Mouse (Mus musculus) neural tube, embryonic 15.5 days (tissue): ENCODE data around the gene Shroom3. TPM values are rescaled to one million over a fixed set of nuclear protein-coding genes. Genes with fewer than 3 reads are reported as not detected.

Experiments used
- ATAC-seq: fragments of 200-750 bp; cut with Nextera tagmentation; 2 replicates; pipeline ENCODE4 v1.8.0; 2017; ENCODE audit warnings: mild to moderate bottlenecking, moderate TSS enrichment, moderate library complexity; ENCODE audit not compliant: low FRiP score
- H3K27ac ChIP-seq: fragments of 300-500 bp; sonication (generic); replicated peaks from 2 replicates; pipeline ENCODE4 v1.5.1; 2015; ENCODE audit warnings: mild to moderate bottlenecking, inconsistent platforms
- H3K27me3 ChIP-seq: fragments of 300-500 bp; sonication (generic); replicated peaks from 2 replicates; pipeline ENCODE4 v1.6.1; 2015; ENCODE audit warnings: inconsistent platforms
- H3K36me3 ChIP-seq: fragments of 300-500 bp; sonication (generic); 2 replicates; pipeline ENCODE4 v1.6.1; 2015; ENCODE audit warnings: inconsistent platforms
- H3K4me1 ChIP-seq: fragments of 300-500 bp; sonication (generic); 2 replicates; pipeline ENCODE4 v1.6.1; 2015; ENCODE audit warnings: inconsistent platforms
- H3K4me2 ChIP-seq: fragments of 300-500 bp; sonication (generic); 2 replicates; pipeline ENCODE4 v1.6.1; 2015; ENCODE audit warnings: inconsistent platforms, mild to moderate bottlenecking, moderate library complexity
- H3K4me3 ChIP-seq: fragments of 300-500 bp; sonication (generic); replicated peaks from 2 replicates; pipeline ENCODE4 v1.5.1; 2015; ENCODE audit warnings: mild to moderate bottlenecking, inconsistent platforms
- H3K9ac ChIP-seq: fragments of 300-500 bp; sonication (generic); replicated peaks from 2 replicates; pipeline ENCODE4 v1.6.1; 2015; ENCODE audit warnings: mild to moderate bottlenecking, inconsistent platforms
- H3K9me3 ChIP-seq: fragments of 300-500 bp; sonication (generic); replicated peaks from 2 replicates; pipeline ENCODE4 v1.6.1; 2016; ENCODE audit warnings: inconsistent platforms
- WGBS: fragments of 180-500 bp; shearing (Covaris S2); methylation state at CpG from one replicate; pipeline ENCODE4 v1.1.7; 2015; ENCODE audit warnings: mixed read lengths; 5-methylcytosine and 5-hydroxymethylcytosine counted together
- polyA plus RNA-seq: library from polyadenylated mRNA; unstranded; fragments of >200 nt; fragmentation: Nextera tagmentation; extraction: Ambion mirVana; gene quantifications from 2 replicates; pipeline ENCODE4 v1.2.1, GENCODE M21; 2015

Shroom3 gene
- polyA plus RNA-seq, 1 experiment from 2014 or later, result 1.8 TPM

- no peaks in the 10 kb centered on the region for H3K9me3 ChIP-seq
- H3K4me2 ChIP-seq, result no peak overlapping the region
- no peak overlapping the region for H3K9ac ChIP-seq
- WGBS, result 88% methylated on average over 9 of the region's 9 CpGs
- no peak overlapping the region for H3K27ac ChIP-seq
- no peak overlapping the region for H3K4me3 ChIP-seq
- no peaks in the 10 kb centered on the region for H3K27me3 ChIP-seq
- no peaks in the 10 kb centered on the region for H3K36me3 ChIP-seq
- no peak for ATAC-seq
- H3K4me1 ChIP-seq, result no peaks in the 10 kb centered on the region
These were observed 78.5 kb downstream of the Shroom3 start for GRCm38 (mm10) chr5:92761615-92762353.

GRCm38 (mm10) chr5:92762425-92762824, 79.2 kb downstream of the Shroom3 start:
- Histone ChIP-seq H3K4me2 (no peak overlapping the region), H3K27ac (no peak overlapping the region), H3K9me3 (no peaks in the 10 kb centered on the region), H3K4me3 (no peak overlapping the region), H3K9ac (no peak overlapping the region), H3K36me3 (no peaks in the 10 kb centered on the region), H3K27me3 (no peaks in the 10 kb centered on the region), H3K4me1 (no peaks in the 10 kb centered on the region)
- no peak for ATAC-seq
- 84% methylated on average over 5 of the region's 5 CpGs for WGBS

DNA sequence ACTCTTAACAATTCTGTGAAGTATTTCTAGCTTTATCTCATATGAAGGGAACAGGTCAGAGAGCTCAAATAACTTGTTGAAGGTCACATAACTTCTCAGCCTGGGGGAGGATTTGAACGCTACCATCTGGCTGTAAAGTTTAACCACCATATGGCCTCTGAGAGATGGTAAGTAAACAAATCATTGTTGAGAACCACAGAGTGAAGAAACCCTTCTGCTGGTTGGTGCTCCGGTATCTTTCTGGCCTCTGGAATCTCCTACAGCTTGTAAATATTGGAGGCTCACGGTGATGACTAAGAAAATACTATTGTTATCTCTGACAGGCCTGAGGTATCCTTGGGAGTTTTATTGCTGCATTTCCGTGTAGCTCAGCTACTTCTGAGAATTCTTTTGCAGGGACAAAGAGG, 80.3 kb downstream of the Shroom3 start:
- Histone ChIP-seq H3K9me3 (no peaks in the 10 kb centered on the region), H3K27me3 (no peaks in the 10 kb centered on the region), H3K27ac (no peak overlapping the region), H3K36me3 (no peaks in the 10 kb centered on the region), H3K4me1 (peaks cover 2% of the 10 kb centered on the region; the same call in 1 of the 2 replicates), H3K4me3 (no peak overlapping the region), H3K4me2 (no peak overlapping the region), H3K9ac (no peak overlapping the region)
- WGBS, result 19% methylated on average over 4 of the region's 4 CpGs
- no peak for ATAC-seq

DNA sequence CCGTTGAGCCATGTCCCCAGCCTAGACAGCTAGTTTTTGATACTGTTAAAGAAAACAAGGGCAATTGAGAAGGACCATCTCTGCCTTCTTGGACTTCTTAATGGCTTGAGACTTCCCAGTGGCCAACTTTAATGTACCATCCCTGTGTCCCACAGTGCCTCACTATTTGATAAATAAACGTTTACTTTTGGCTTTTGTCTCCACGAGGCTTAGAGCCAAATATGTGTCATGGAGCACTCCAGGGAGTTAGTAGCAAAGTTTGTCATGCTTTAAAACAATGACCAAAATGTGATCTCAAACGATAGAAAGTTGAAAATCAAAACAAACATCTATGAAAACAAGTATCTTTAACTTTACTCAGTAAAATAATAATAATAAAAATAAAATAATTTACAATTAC, 83.1 kb downstream of the Shroom3 start:
- Histone ChIP-seq H3K27ac (no peak overlapping the region), H3K4me2 (no peak overlapping the region), H3K27me3 (no peaks in the 10 kb centered on the region), H3K4me1 (peaks cover 2% of the 10 kb centered on the region; the same call in 1 of the 2 replicates), H3K36me3 (no peaks in the 10 kb centered on the region), H3K9me3 (no peaks in the 10 kb centered on the region), H3K9ac (no peak overlapping the region), H3K4me3 (no peak overlapping the region)
- 57% methylated on average over 4 of the region's 4 CpGs for WGBS
- ATAC-seq, result no peak

DNA sequence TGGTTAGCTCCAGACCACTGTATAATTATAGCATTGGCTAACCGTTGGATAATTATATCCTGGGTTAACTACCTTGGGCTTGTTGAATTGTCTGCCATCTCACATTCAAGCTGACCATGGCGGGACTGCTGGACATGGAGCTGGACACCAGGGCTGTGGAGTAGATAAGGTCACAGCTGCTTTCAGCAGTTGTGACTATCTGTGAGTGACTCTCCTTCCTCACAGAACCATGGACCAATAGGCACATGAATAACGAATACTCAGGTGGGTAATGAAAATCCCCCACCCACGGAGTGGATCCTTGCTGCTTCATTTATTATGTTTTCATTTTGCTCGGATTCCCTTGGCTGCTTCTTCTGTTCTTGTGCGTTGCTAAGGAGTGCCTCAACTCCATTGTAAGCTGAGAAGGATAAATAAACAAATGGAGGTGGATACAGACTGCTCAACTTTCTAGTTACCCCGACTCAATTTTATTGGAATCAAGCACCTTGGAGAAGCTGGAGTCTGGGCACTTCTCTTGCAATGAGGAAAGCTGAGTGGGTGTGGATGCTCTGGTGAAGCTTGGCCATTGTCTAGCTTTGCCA, 84.1 kb downstream of the Shroom3 start:
- Histone ChIP-seq H3K4me2 (no peak overlapping the region), H3K36me3 (no peaks in the 10 kb centered on the region), H3K27ac (no peak overlapping the region), H3K9ac (no peak overlapping the region), H3K4me1 (peaks cover 2% of the 10 kb centered on the region; the same call in 1 of the 2 replicates), H3K9me3 (no peaks in the 10 kb centered on the region), H3K27me3 (no peaks in the 10 kb centered on the region), H3K4me3 (no peak overlapping the region)
- 57% methylated on average over 7 of the region's 7 CpGs for WGBS
- no peak for ATAC-seq

- Histone ChIP-seq H3K4me2 (no peak overlapping the region), H3K36me3 (no peaks in the 10 kb centered on the region), H3K27me3 (no peaks in the 10 kb centered on the region), H3K27ac (no peak overlapping the region), H3K4me3 (no peak overlapping the region), H3K9ac (no peak overlapping the region), H3K9me3 (no peaks in the 10 kb centered on the region), H3K4me1 (peaks cover 2% of the 10 kb centered on the region; the same call in 1 of the 2 replicates)
- ATAC-seq, result no peak
- 62% methylated on average over 6 of the region's 6 CpGs for WGBS
These were observed 84.6 kb downstream of the Shroom3 start for GRCm38 (mm10) chr5:92767857-92768291.

DNA sequence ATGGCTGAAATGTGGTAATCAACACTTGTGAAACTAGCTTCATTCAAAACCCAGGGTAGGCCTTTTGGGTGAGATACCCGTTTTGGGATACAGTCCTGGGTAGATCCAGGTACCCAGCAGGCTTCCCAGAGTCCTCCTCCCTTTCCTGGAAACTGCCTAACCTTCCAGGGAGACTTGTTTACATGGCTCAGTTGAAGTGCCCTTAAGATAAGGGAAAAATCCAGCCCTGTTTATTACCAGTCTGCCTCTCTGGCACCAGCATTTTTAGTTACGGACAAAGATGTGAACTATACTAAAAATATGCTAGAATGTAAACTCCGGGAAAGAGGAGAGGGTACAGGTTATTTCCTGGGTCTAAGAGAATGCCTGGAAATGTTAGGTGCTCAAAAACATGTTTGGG, 90.6 kb downstream of the Shroom3 start:
- no peaks in the 10 kb centered on the region for H3K9me3 ChIP-seq
- H3K4me1 ChIP-seq, result no peaks in the 10 kb centered on the region
- no peak overlapping the region for H3K4me3 ChIP-seq
- no peak for ATAC-seq
- 81% methylated on average over 3 of the region's 3 CpGs for WGBS
- no peaks in the 10 kb centered on the region for H3K27me3 ChIP-seq
- no peak overlapping the region for H3K27ac ChIP-seq
- H3K36me3 ChIP-seq, result no peaks in the 10 kb centered on the region
- no peak overlapping the region for H3K4me2 ChIP-seq
- no peak overlapping the region for H3K9ac ChIP-seq

DNA sequence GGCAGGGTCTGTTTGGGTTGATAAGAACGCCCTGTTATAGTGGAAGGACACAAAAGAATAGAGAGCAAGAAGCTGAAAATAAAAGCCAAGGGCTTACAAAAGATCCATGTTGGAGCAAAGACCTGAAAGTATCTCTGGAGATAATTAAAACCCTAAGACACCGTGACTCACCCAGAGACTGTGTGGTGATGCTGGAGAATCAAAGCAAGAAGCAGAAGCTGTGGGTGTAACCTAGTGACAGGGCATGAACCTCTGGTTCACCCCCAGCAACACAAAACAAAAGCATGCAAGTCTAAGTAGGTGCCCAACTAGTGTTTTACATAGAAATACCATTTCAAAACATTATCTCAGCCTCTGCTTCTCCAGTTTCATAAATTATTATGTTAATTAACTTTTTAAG, 91.2 kb downstream of the Shroom3 start:
- 71% methylated on average over 2 of the region's 2 CpGs for WGBS
- Histone ChIP-seq H3K4me1 (no peaks in the 10 kb centered on the region), H3K36me3 (no peaks in the 10 kb centered on the region), H3K9ac (no peak overlapping the region), H3K27me3 (no peaks in the 10 kb centered on the region), H3K4me2 (no peak overlapping the region), H3K9me3 (no peaks in the 10 kb centered on the region), H3K27ac (no peak overlapping the region), H3K4me3 (no peak overlapping the region)
- no peak for ATAC-seq

GRCm38 (mm10) chr5:92774893-92775292, 91.7 kb downstream of the Shroom3 start:
- H3K9me3 ChIP-seq, result no peaks in the 10 kb centered on the region
- no peaks in the 10 kb centered on the region for H3K4me1 ChIP-seq
- no peaks in the 10 kb centered on the region for H3K36me3 ChIP-seq
- no peaks in the 10 kb centered on the region for H3K27me3 ChIP-seq
- no peak overlapping the region for H3K27ac ChIP-seq
- no peak for ATAC-seq
- no peak overlapping the region for H3K4me3 ChIP-seq
- WGBS, result over 99% methylated on average over 3 of the region's 3 CpGs
- H3K4me2 ChIP-seq, result no peak overlapping the region
- no peak overlapping the region for H3K9ac ChIP-seq

- no peak overlapping the region for H3K4me3 ChIP-seq
- 71% methylated on average over 8 of the region's 8 CpGs for WGBS
These were observed 95.2 kb downstream of the Shroom3 start for GRCm38 (mm10) chr5:92778395-92778794.

GRCm38 (mm10) chr5:92781082-92781481, 97.8 kb downstream of the Shroom3 start:
- H3K4me3 ChIP-seq, result no peak overlapping the region
- ATAC-seq, result no peak
- H3K27ac ChIP-seq, result no peak overlapping the region
- H3K9me3 ChIP-seq, result no peaks in the 10 kb centered on the region
- H3K4me1 ChIP-seq, result no peaks in the 10 kb centered on the region
- H3K9ac ChIP-seq, result no peak overlapping the region
- H3K4me2 ChIP-seq, result no peak overlapping the region
- no peaks in the 10 kb centered on the region for H3K27me3 ChIP-seq
- H3K36me3 ChIP-seq, result no peaks in the 10 kb centered on the region

More at GRCm38 (mm10) chr5:92778395-92778794, 95.2 kb downstream of the Shroom3 start:
- no peaks in the 10 kb centered on the region for H3K4me1 ChIP-seq
- no peaks in the 10 kb centered on the region for H3K27me3 ChIP-seq
- H3K27ac ChIP-seq, result no peak overlapping the region
- no peak overlapping the region for H3K4me2 ChIP-seq
- no peaks in the 10 kb centered on the region for H3K9me3 ChIP-seq
- no peak overlapping the region for H3K9ac ChIP-seq
- no peaks in the 10 kb centered on the region for H3K36me3 ChIP-seq
- no peak for ATAC-seq
